Comparison of ENCODE assay signal across 16 mouse cellular contexts in genomic region chr7:66830803-66831202, GRCm38 (mm10). TPM values are rescaled to one million over a fixed set of nuclear protein-coding genes. Genes with fewer than 3 reads are reported as not detected.
DNase-seq lines count a peak whose midpoint lies in the region; ATAC-seq and TF ChIP-seq lines count a peak whose summit lies in the region.
"Had no signal": no experiment of that assay in that cellular context is flagged by ENCODE, and none has a peak within 500 bp of the region (broad histone marks: within the 10 kb centered on the region; RNA-seq: fewer than 3 reads in every experiment).

No protein-coding gene starts in this region.

- TF ChIP-seq EP300 in heart, adult 2 months (IDR thresholded peaks at IDR 0.05; ENCODE audit: insufficient read depth, low read depth, low read length), result no peak
- no peak for TF ChIP-seq EP300 in stomach, postnatal 0 days (optimal IDR thresholded peaks at IDR 0.05)

- H3K36me3 ChIP-seq in heart, embryonic 12.5 days, result no peaks in the 10 kb centered on the region
- no peaks in the 10 kb centered on the region for H3K36me3 ChIP-seq in heart, adult 2 months (ENCODE audit: control insufficient read depth, insufficient read depth, low read length)
- no peaks in the 10 kb centered on the region for H3K36me3 ChIP-seq in kidney, embryonic 14.5 days (ENCODE audit: control insufficient read depth, insufficient read depth, low read length)
- H3K36me3 ChIP-seq in lung, embryonic 16.5 days (ENCODE audit: control insufficient read depth, insufficient read depth, low read length), result no peaks in the 10 kb centered on the region
- H3K36me3 ChIP-seq in stomach, postnatal 0 days (ENCODE audit: control insufficient read depth, insufficient read depth, low read length), result no peaks in the 10 kb centered on the region
- H3K36me3 ChIP-seq: forebrain, embryonic 12.5 days; limb, embryonic 12.5 days; liver, embryonic 13.5 days had no signal

- H3K4me2 ChIP-seq in heart, embryonic 12.5 days, result peak overlapping the region; percentile 50
- peak overlapping the region; percentile 15; the same call in 1 of the 2 replicates for H3K4me2 ChIP-seq in kidney, embryonic 14.5 days (replicated peaks; ENCODE audit: low read depth, low read length)
- peak overlapping the region; percentile 37 for H3K4me2 ChIP-seq in lung, embryonic 16.5 days (ENCODE audit: low read depth, low read length)
- 0 out of 2 replicates have a peak overlapping the region, but pooled peaks have one; percentile 3 for H3K4me2 ChIP-seq in stomach, postnatal 0 days (replicated peaks; ENCODE audit: low read depth)
- H3K4me2 ChIP-seq: forebrain, embryonic 12.5 days; hindbrain, embryonic 14.5 days; limb, embryonic 12.5 days; liver, embryonic 13.5 days had no signal

- no peak for TF ChIP-seq POLR2A in heart, adult 2 months (IDR thresholded peaks at IDR 0.05; ENCODE audit: insufficient read depth, low read depth, low read length)
- TF ChIP-seq POLR2A in lung, adult 2 months (IDR thresholded peaks at IDR 0.05; ENCODE audit: borderline replicate concordance, extremely low read depth, low read depth, low read length), result no peak

- no peak for DNase-seq in heart, adult 2 months
- DNase-seq in kidney, postnatal 14 days, result no peak
- DNase-seq in lung, adult 2 months, result no peak
- DNase-seq in stomach, postnatal 0 days (ENCODE audit: low spot score), result no peak
- no peak for DNase-seq in yolk sac, embryonic 10.5 days (ENCODE audit: low spot score)
- DNase-seq: liver, embryonic 13.5 days; right cerebral cortex, postnatal 25 days had no signal

- H3K9ac ChIP-seq in heart, embryonic 12.5 days, result no peak overlapping the region
- H3K9ac ChIP-seq in heart, adult 2 months (ENCODE audit: low read depth, low read length), result no peak overlapping the region
- no peak overlapping the region for H3K9ac ChIP-seq in kidney, embryonic 14.5 days (ENCODE audit: low read depth, low read length)
- no peak overlapping the region for H3K9ac ChIP-seq in lung, embryonic 16.5 days (ENCODE audit: low read length)
- H3K9ac ChIP-seq in stomach, postnatal 0 days (ENCODE audit: low read length), result no peak overlapping the region
- H3K9ac ChIP-seq: forebrain, embryonic 12.5 days; hindbrain, embryonic 14.5 days; limb, embryonic 12.5 days; liver, embryonic 13.5 days had no signal

- H3K27me3 ChIP-seq in heart, embryonic 12.5 days (replicated peaks), result no peaks in the 10 kb centered on the region
- no peaks in the 10 kb centered on the region for H3K27me3 ChIP-seq in heart, adult 2 months (ENCODE audit: control insufficient read depth, insufficient read depth, low read length)
- H3K27me3 ChIP-seq in kidney, embryonic 14.5 days (ENCODE audit: control insufficient read depth, insufficient read depth, low read length), result no peaks in the 10 kb centered on the region
- no peaks in the 10 kb centered on the region for H3K27me3 ChIP-seq in lung, embryonic 16.5 days (ENCODE audit: control insufficient read depth, insufficient read depth, low read depth, low read length)
- no peaks in the 10 kb centered on the region for H3K27me3 ChIP-seq in stomach, postnatal 0 days (ENCODE audit: control insufficient read depth, insufficient read depth, low read length)
- H3K27me3 ChIP-seq: limb, embryonic 12.5 days; liver, embryonic 13.5 days had no signal

- intact Hi-C loops in heart, adult 2 months (cut with DNase I), result no loop called here

- 20% methylated on average over 5 of the region's 5 CpGs for WGBS in heart, embryonic 12.5 days
- 21% methylated on average over 5 of the region's 5 CpGs for WGBS in heart, adult 2 months
- WGBS in kidney, embryonic 14.5 days, result 75% methylated on average over 5 of the region's 5 CpGs
- 21% methylated on average over 5 of the region's 5 CpGs for WGBS in lung, embryonic 16.5 days
- WGBS in lung, adult 2 months, result 31% methylated on average over 5 of the region's 5 CpGs
- WGBS in stomach, postnatal 0 days, result 38% methylated on average over 5 of the region's 5 CpGs

- no peaks in the 10 kb centered on the region for H3K9me3 ChIP-seq in heart, embryonic 12.5 days (replicated peaks)
- no peaks in the 10 kb centered on the region for H3K9me3 ChIP-seq in kidney, embryonic 14.5 days (ENCODE audit: control insufficient read depth, low read length)
- no peaks in the 10 kb centered on the region for H3K9me3 ChIP-seq in lung, embryonic 16.5 days (ENCODE audit: control insufficient read depth, low read length)
- H3K9me3 ChIP-seq in stomach, postnatal 0 days (ENCODE audit: control insufficient read depth, low read length), result no peaks in the 10 kb centered on the region
- H3K9me3 ChIP-seq: forebrain, embryonic 12.5 days; limb, embryonic 12.5 days; liver, embryonic 13.5 days had no signal

- no peak overlapping the region for H3K4me3 ChIP-seq in heart, embryonic 12.5 days
- H3K4me3 ChIP-seq in heart, adult 2 months, result no peak overlapping the region
- H3K4me3 ChIP-seq in kidney, embryonic 14.5 days (ENCODE audit: low read length), result no peak overlapping the region
- H3K4me3 ChIP-seq in lung, embryonic 16.5 days (ENCODE audit: low read length), result no peak overlapping the region
- H3K4me3 ChIP-seq in lung, adult 2 months (replicated peaks; ENCODE audit: extremely low read depth, low read depth, low read length), result no peak overlapping the region
- no peak overlapping the region for H3K4me3 ChIP-seq in stomach, postnatal 0 days (ENCODE audit: low read depth, low read length)
- H3K4me3 ChIP-seq: forebrain, embryonic 12.5 days; gastrocnemius, adult 2 months; limb, embryonic 12.5 days; liver, embryonic 13.5 days had no signal

- H3K79me2 ChIP-seq in heart, adult 2 months (replicated peaks; ENCODE audit: control insufficient read depth, insufficient read depth, low read length), result no peaks in the 10 kb centered on the region

- no peak for TF ChIP-seq CTCF in heart, adult 2 months (IDR thresholded peaks at IDR 0.05)
- TF ChIP-seq CTCF in lung, adult 2 months (IDR thresholded peaks at IDR 0.05; ENCODE audit: insufficient read depth, low read length), result no peak
- TF ChIP-seq CTCF in stomach, postnatal 0 days (IDR thresholded peaks at IDR 0.05; ENCODE audit: low read depth), result no peak

- peaks cover 61% of the 10 kb centered on the region for H3K4me1 ChIP-seq in heart, embryonic 12.5 days (replicated peaks)
- H3K4me1 ChIP-seq in heart, adult 2 months (ENCODE audit: control insufficient read depth, insufficient read depth, low read length), result peaks cover 8% of the 10 kb centered on the region
- H3K4me1 ChIP-seq in kidney, embryonic 14.5 days (ENCODE audit: control insufficient read depth, insufficient read depth, low read length), result peaks cover 10% of the 10 kb centered on the region
- peaks cover 18% of the 10 kb centered on the region for H3K4me1 ChIP-seq in lung, embryonic 16.5 days (replicated peaks; ENCODE audit: control insufficient read depth, insufficient read depth, low read length)
- H3K4me1 ChIP-seq in lung, adult 2 months (ENCODE audit: control insufficient read depth, insufficient read depth, low read length), result no peaks in the 10 kb centered on the region
- H3K4me1 ChIP-seq in stomach, postnatal 0 days (replicated peaks; ENCODE audit: control insufficient read depth, insufficient read depth), result peaks cover 3% of the 10 kb centered on the region; the same call in 1 of the 2 replicates
- H3K4me1 ChIP-seq: forebrain, embryonic 12.5 days; liver, embryonic 13.5 days had no signal

- peak overlapping the region; percentile 48 for H3K27ac ChIP-seq in heart, embryonic 12.5 days (ENCODE audit: poor library complexity, severe bottlenecking)
- H3K27ac ChIP-seq in heart, adult 2 months, result no peak overlapping the region
- H3K27ac ChIP-seq in kidney, embryonic 14.5 days (ENCODE audit: low read depth, low read length), result peak overlapping the region; percentile 20; the same call in 1 of the 2 replicates
- peak overlapping the region; percentile 58 for H3K27ac ChIP-seq in lung, embryonic 16.5 days (ENCODE audit: low read length)
- no peak overlapping the region for H3K27ac ChIP-seq in stomach, postnatal 0 days (replicated peaks)
- H3K27ac ChIP-seq: forebrain, embryonic 12.5 days; gastrocnemius, adult 2 months; hindbrain, embryonic 14.5 days; liver, embryonic 13.5 days had no signal

- no peak for ATAC-seq in heart, embryonic 12.5 days (ENCODE audit: insufficient number of reproducible peaks, low FRiP score)
- no peak for ATAC-seq in kidney, embryonic 14.5 days (ENCODE audit: low FRiP score, low TSS enrichment)
- peak; percentile 46; the same call in 1 of the 2 replicates for ATAC-seq in lung, embryonic 16.5 days (ENCODE audit: low read depth)
- ATAC-seq in stomach, postnatal 0 days (ENCODE audit: low FRiP score, low TSS enrichment), result no peak

RNA-seq across cellular contexts. Expression of gene Adamts17, which starts 8.7 kb away (rescaled TPM):
- polyA plus RNA-seq in heart, embryonic 12.5 days (2016; fragmentation: Nextera tagmentation; extraction: Ambion mirVana), result 3.7 and 6.3 TPM in 2 replicates
- 1 to 10 TPM in 1 of 2 experiments, under 1 TPM in 1; 0.47 to 1.5 TPM for total RNA-seq in heart, adult 2 months (2021)
- 0.51 and 0.88 TPM in 2 replicates for polyA plus RNA-seq in heart, adult 2 months (2012; rRNA removed)
- polyA plus RNA-seq in kidney, embryonic 14.5 days (2014; fragmentation: Nextera tagmentation; extraction: Ambion mirVana), result 4.3 and 4.6 TPM in 2 replicates
- 15.4 and 15.9 TPM in 2 replicates for polyA plus RNA-seq in lung, embryonic 16.5 days (2015; fragmentation: Nextera tagmentation; extraction: Ambion mirVana)
- 7.2 and 7.5 TPM in 2 replicates for polyA plus RNA-seq in lung, adult 2 months (2012; rRNA removed)
- polyA plus RNA-seq in stomach, postnatal 0 days (2015; fragmentation: Nextera tagmentation; extraction: Ambion mirVana), result 2.4 TPM in 2 replicates
- total RNA-seq: CH12.LX; granulocyte monocyte progenitor cell, adult 5-6 weeks had no signal

Comparison
In these comparisons a context has a peak if more than half of its experiments do, and no peak if none do; other contexts are left out.
1. H3K27ac ChIP-seq: peak in heart, embryonic 12.5 days (single experiment), kidney, embryonic 14.5 days (single experiment) and lung, embryonic 16.5 days (single experiment); none in heart, adult 2 months (single experiment) and stomach, postnatal 0 days (single experiment).
2. Peak in every context shown above with its lines, with median percentiles within 50 percentile points of each other: H3K4me2 ChIP-seq.